Mouse (Mus musculus) ovary, postnatal 14 days (tissue): ENCODE results near the gene 9130230L23Rik.
"Not testable (repeated sequence)": the region's sequence is repeated elsewhere in the genome, so short reads cannot be mapped to it uniquely, and the experiment has no call there.

Experiments
- DNase-seq: peaks from one replicate; pipeline ENCODE4 v3.0.0; 2022; ENCODE audit warnings: low spot score

The 9130230L23Rik gene

DNA sequence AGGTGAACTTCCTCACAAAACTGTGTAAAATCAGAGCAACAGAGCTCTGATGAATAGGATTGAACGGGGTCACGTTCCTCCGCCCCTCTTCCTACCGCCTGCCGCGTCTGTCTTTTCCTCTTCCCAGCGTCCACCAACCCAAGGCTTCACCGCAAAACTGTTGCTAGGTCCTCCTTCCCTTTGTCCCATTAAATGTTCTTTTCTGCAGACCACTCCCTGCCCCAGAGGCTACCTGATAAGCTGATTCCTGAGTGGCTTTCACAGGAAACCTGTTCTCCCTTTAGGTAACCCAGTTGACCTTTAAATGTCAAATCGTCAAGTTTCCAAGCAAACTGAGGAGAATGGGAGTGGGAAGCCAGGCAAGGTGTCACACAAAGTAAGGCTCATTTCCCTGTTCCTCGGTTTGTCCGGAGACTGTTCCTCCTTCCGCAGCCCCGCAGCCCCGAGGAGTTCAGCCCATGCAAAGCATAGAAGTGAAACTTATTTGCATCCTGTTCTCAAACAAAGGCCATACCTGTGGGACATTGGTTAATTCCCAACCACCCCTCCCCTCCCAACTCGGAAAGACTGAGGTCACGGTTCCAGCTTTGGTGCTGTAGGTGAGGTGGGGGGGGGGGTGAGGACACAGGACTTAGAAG, 1.1 kb upstream of the 9130230L23Rik start:
- no peak for DNase-seq

- no peak for DNase-seq
Observed at GRCm38 (mm10) chr5:66001232-66001631, 2.9 kb downstream of the 9130230L23Rik start.

- no peak for DNase-seq
Observed at GRCm38 (mm10) chr5:66000567-66001125, 3.4 kb downstream of the 9130230L23Rik start.

DNA sequence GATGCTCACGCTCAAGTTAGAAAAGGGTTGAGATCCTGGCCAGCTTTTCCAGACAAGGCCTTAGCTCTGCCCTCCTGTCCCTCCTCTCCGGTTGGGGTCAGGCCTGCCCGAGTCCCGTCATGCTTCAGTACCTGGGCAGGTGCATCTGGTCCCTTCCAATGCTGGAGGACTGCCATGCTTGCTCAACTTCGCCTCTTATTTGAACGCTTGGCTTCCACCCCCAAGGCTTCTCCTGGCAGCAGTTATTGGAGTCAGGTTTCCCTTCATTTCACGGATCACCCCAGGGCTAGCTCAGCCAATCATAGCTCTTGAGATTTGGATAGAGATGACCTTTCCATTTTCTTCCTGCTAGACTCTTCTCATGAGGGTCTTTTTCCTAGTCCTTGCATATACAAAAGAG, 4.0 kb downstream of the 9130230L23Rik start:
- DNase-seq: peak; percentile 26

- no peak for DNase-seq
Observed at GRCm38 (mm10) chr5:65999106-65999505, 5.0 kb downstream of the 9130230L23Rik start.

GRCm38 (mm10) chr5:65997813-65998212, 6.3 kb downstream of the 9130230L23Rik start:
- no peak for DNase-seq

DNA sequence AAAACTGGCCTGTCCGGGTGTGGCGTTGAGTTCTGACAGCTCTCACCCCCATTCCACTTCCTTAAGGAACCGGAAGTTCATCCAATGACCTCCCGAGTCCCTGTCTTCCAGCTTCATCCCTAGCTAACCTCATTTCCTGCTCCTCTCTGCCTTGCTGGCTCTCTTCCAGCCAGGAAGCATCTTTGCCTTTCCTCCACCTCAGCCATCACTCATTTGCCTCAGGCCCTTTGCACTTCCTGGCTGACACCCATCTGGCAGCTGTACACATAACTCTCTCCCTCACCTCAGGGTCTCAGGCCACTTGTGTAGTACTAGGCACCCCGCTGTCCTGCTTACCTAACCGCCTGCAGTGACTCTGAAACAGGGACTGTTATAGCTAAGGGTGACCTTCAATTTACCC, 9.4 kb downstream of the 9130230L23Rik start:
- DNase-seq: no peak

DNA sequence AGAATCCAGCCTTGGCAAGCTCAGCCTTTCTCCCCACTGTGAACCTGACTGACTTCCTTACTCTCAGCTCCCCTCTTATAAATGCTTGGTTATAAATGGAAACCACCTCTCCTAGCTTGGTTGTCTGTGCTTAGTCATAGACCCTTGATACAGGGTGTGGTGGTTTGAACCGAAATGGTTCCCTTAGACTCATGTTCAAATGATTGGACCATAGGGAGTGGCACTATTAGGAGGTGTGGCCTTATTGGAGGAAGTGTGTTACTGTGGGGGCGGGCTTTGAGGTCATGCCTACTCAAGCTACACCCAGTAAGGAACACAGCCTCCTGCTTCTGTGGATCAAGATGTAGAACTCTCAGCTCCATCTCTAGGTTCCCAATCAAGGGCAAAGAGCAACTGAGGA, 12.9 kb downstream of the 9130230L23Rik start:
- DNase-seq: no peak

GRCm38 (mm10) chr5:65987004-65987403, 17.1 kb downstream of the 9130230L23Rik start:
- not testable (repeated sequence) for DNase-seq

DNA sequence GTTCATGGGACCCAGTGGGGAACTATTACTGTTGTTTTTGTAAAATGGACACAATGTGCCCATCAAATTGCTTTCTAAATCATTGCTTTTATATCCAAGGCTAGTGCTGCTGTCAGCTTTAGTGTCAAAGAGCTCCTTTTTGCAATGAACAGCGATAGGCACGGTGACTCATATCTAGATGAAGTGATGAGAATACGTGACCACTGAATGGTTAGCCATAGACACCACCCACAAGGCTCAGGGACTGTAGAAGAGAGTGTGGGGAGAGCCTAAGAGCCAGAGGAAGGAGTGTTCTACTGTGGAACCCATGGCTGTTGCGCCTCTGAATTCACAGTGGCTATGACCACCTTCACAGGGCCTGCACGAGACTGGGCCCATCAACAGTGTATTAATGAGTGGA, 17.7 kb downstream of the 9130230L23Rik start:
- no peak for DNase-seq

DNA sequence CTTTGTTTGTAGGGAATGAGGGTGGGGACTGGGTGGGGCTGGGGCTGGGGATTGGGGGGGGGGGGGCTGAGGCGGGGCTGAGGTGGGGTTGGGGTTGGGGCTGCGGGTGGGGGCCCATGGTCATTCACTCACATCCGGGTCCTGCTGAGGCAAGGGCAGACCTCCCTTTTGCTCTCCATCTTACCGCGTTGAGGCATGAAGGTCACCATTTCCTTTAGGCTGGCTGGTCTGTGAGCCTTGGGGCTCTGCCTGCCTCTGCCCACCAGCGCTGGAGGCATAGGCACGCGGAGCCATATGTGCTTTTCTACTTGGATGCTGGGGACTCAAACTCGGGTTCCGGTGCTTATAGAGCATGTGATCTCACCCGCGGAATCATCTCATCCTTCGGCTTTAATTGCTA, 28.4 kb downstream of the 9130230L23Rik start:
- no peak for DNase-seq

DNA sequence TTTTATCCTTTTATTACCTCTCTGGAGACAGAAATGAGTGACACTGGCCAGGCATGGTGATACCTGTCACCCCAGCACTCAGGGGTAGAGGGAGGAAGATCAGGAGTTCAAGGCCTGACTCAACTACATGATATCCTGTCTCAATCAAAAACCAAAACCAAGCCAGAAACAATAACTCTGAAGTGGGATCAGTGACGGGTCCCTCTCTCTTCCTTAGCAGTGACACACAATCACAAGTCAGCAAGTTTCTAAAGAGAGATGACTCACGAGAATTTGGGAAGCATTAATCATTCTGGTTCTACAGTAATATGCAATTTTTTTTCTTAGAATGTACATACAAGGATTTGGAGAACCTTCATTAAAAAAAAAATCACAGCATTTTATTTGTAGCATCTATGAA, 30.9 kb downstream of the 9130230L23Rik start:
- no peak for DNase-seq

- no peak for DNase-seq
Observed at GRCm38 (mm10) chr5:65968004-65968403, 36.1 kb downstream of the 9130230L23Rik start.

GRCm38 (mm10) chr5:65967091-65967490, 37.0 kb downstream of the 9130230L23Rik start:
- no peak for DNase-seq

DNA sequence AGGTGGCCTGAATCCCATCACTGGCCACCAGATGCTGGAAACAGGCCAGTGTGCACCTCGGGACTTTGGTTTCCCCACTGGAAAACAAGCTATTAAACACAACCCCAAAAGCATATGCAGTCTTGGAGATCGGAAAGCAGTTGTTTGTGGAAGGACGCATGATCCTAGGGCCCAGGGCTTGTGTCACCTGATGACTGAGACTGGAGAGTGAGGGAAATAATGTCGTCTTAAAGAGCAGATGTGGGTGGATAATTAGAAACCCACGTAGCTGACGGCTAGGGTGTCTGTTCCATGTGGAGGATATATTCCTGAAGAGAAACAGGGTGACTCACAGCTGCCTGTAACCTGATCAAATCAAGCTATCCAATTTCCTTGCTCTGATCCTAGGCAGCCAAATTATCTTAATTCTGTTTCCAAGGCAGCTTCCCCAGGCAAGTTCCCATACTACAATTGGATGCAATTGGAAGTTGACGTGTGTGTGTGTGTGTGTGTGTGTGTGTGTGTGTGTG, 38.3 kb downstream of the 9130230L23Rik start:
- DNase-seq: no peak

- DNase-seq: no peak
Observed at GRCm38 (mm10) chr5:65963291-65963690, 40.8 kb downstream of the 9130230L23Rik start.

DNA sequence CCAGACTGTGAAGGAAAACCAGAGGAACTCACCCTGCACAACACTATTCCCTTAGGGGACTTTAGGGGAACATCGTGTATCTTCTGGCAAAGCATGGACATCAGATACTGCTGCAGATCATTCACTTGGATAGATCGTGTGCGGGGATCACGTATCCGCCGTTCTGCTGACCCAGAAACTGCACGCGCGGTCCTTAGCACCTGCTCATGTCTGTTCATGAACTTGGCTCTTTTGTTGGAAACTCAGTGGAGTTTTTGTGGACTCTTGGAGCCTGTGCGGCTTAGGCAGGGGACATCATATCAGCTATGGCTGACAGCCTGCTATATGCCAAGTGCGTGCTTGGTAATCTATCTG, 43.5 kb downstream of the 9130230L23Rik start:
- DNase-seq: no peak

DNA sequence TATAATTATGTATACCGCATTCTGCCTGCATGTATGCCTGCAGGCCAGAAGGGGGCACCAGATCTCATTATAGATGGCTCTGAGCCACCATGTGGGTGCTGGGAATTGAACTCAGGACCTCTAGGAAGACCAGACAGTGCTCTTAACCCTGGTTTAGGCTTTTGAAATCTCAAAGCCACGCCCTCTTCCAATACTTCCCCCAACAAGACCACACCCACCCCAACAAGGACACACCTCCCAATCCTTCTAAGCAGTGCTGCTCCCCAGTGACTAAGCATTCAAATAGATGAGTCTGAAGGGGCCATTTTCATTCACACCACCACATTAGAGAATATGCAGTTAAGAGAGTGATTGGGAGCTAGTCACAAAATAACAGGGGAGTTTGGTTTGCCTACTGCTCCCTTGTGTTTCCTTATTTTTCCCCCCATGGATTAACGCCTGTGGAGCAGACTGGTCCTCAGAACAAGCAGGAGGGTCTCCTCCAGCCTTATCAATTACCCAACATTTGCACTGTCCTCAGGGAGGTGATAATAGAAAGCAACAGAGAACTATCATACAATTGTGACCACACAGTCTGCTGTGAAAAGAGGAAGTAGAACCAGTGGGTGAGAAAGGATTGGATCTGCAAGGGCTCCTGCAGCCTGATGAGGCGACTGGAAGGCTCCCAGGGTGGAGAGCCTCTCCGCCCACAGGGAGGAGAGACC, 44.0 kb downstream of the 9130230L23Rik start:
- DNase-seq: no peak

DNA sequence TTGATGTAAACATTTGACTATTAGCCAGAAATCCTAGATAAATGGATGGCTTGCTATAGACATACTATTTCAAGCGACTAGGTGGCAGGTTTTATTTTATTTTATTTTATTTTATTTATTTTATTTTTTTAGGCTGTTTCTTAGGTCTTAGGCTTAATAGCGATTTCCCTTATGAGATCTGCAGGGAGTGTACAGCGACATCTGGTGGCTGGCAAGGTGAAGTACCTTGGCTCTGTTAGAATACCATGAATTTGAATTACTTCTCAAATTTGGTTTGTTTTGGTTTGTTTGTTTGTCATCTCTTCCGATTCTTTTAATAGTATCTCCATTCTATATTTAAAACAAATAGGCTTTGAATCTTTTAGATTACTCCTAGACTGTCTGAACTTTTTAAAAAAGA, 45.5 kb downstream of the 9130230L23Rik start:
- DNase-seq: peak; percentile 26

- no peak for DNase-seq
Observed at GRCm38 (mm10) chr5:65956144-65957008, 47.7 kb downstream of the 9130230L23Rik start.

DNA sequence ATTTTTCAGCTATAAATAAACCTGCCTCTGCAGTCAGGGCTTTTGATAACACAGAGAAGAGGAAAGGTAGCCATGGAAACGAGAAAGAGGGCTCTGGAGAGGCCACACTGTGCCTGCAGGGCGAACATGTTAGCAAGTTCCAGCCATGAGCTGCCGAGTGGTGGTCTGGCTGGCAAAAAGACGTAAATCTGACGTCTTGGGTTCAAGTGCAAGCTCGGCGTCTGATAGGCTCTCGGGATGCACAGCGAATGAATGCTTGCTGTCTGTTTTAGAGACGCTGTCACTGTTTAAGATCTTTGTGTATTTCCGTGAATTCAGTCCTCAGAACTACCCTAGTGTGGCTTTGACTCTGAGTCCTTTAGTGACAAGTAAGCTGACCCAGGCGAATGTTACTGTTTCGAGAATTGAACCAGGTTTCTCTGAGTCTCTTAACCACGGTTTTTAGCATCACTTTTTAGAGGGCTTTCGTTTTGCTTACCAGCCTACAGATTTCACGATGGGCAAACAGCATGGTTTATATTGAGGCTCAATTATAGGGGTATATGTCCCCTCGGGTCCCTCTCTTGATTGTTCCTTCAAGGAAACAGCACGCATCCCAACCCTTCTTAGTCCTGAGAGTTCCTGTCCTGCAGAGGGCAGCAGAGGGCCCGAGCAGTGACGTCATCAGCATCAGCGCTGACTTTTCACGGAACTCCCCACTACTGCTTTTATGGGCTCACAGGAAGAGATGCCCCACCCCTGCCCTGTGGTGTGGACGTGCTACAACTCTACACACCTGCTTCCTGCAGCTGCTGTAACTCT, 48.5 kb downstream of the 9130230L23Rik start:
- peak; percentile 76 for DNase-seq
